ENCODE assay signal across 10 mouse cellular contexts in genomic region chr3:147853346-147853745, GRCm38 (mm10).
A peak's percentile ranks its signal among the peaks of the same experiment; 100 is the strongest.
DNase-seq lines count a peak whose midpoint lies in the region; ATAC-seq and TF ChIP-seq lines count a peak whose summit lies in the region.
"Had no signal": no experiment of that assay in that cellular context is flagged by ENCODE, and none has a peak within 500 bp of the region (broad histone marks: within the 10 kb centered on the region; RNA-seq: fewer than 3 reads in every experiment).

No protein-coding gene starts in this region.

- H3K4me2 ChIP-seq in liver, postnatal 0 days (ENCODE audit: low read depth, low read length) = no peak overlapping the region
- H3K4me2 ChIP-seq in hindbrain, embryonic 14.5 days (replicated peaks) = no peak overlapping the region
- H3K4me2 ChIP-seq: limb, embryonic 12.5 days had no signal

- 57% methylated on average over 4 of the region's 4 CpGs for WGBS in liver, postnatal 0 days (ENCODE audit: insufficient replicate concordance)
- WGBS in hindbrain, embryonic 14.5 days = 74% methylated on average over 4 of the region's 4 CpGs

- ATAC-seq in liver, postnatal 0 days = no peak
- ATAC-seq in hindbrain, embryonic 14.5 days (ENCODE audit: low FRiP score) = no peak

- H3K27me3 ChIP-seq in liver, postnatal 0 days (ENCODE audit: insufficient read depth, low read length) = no peaks in the 10 kb centered on the region
- no peaks in the 10 kb centered on the region for H3K27me3 ChIP-seq in hindbrain, embryonic 14.5 days (ENCODE audit: control insufficient read depth, insufficient read depth, low read length)
- H3K27me3 ChIP-seq: limb, embryonic 12.5 days had no signal

- no peak overlapping the region for H3K4me3 ChIP-seq in liver, postnatal 0 days (ENCODE audit: low read depth, low read length)
- no peak overlapping the region for H3K4me3 ChIP-seq in layer of hippocampus, adult 2 months
- no peak overlapping the region for H3K4me3 ChIP-seq in hindbrain, embryonic 14.5 days (replicated peaks; ENCODE audit: low read length)
- H3K4me3 ChIP-seq: limb, embryonic 12.5 days had no signal

- no peak overlapping the region for H3K27ac ChIP-seq in liver, postnatal 0 days (ENCODE audit: low read depth)
- H3K27ac ChIP-seq in layer of hippocampus, adult 2 months = no peak overlapping the region
- no peak overlapping the region for H3K27ac ChIP-seq in hindbrain, embryonic 14.5 days
- H3K27ac ChIP-seq: limb, embryonic 12.5 days had no signal

- TF ChIP-seq EP300 in liver, postnatal 0 days (IDR thresholded peaks at IDR 0.05; ENCODE audit: low read depth) = no peak

- no peak for TF ChIP-seq CTCF in liver, postnatal 0 days (IDR thresholded peaks at IDR 0.05; ENCODE audit: low read depth)
- no peak for TF ChIP-seq CTCF in layer of hippocampus, adult 2 months (conservative IDR thresholded peaks at IDR 0.05)

- no peak overlapping the region for H3K9ac ChIP-seq in liver, postnatal 0 days (replicated peaks)
- H3K9ac ChIP-seq in hindbrain, embryonic 14.5 days = no peak overlapping the region
- H3K9ac ChIP-seq: limb, embryonic 12.5 days had no signal

- no peaks in the 10 kb centered on the region for H3K9me3 ChIP-seq in liver, postnatal 0 days (ENCODE audit: low read length)
- H3K9me3 ChIP-seq in hindbrain, embryonic 14.5 days (ENCODE audit: control insufficient read depth, low read length) = no peaks in the 10 kb centered on the region
- H3K9me3 ChIP-seq: limb, embryonic 12.5 days had no signal

- intact Hi-C loops in heart, postnatal 10 days (cut with DNase I) = no loop called here

- H3K36me3 ChIP-seq in liver, postnatal 0 days (replicated peaks; ENCODE audit: insufficient read depth, low read length) = no peaks in the 10 kb centered on the region
- no peaks in the 10 kb centered on the region for H3K36me3 ChIP-seq in hindbrain, embryonic 14.5 days (replicated peaks; ENCODE audit: control insufficient read depth, insufficient read depth)
- H3K36me3 ChIP-seq: limb, embryonic 12.5 days had no signal

- DNase-seq in gastrocnemius, postnatal 10 days = peak; percentile 7
- DNase-seq in gastrocnemius, adult 8-10 months (ENCODE audit: low spot score in 2 of 2) = no peak
- peak; percentile 5 for DNase-seq in liver
- DNase-seq in liver, postnatal 0 days = no peak
- peak; percentile 88 for DNase-seq in adrenal gland, adult 2 months
- peak; percentile 32 to 40 for DNase-seq in heart, postnatal 10 days
- DNase-seq in layer of hippocampus, adult 2 months (ENCODE audit: low spot score in 2 of 2) = no peak
- no peak for DNase-seq in hindbrain, embryonic 14.5 days (ENCODE audit: low spot score)
- DNase-seq: right cerebral cortex, postnatal 14 days had no signal

- no peaks in the 10 kb centered on the region for H3K4me1 ChIP-seq in liver, postnatal 0 days (ENCODE audit: insufficient read depth)
- H3K4me1 ChIP-seq in hindbrain, embryonic 14.5 days (replicated peaks; ENCODE audit: control insufficient read depth, insufficient read depth, low read length) = no peaks in the 10 kb centered on the region

Comparison
In these comparisons a context has a peak if more than half of its experiments do, and no peak if none do; other contexts are left out.
1. DNase-seq: peak in gastrocnemius, postnatal 10 days (single experiment), liver (single experiment), adrenal gland, adult 2 months (single experiment) and heart, postnatal 10 days (2 of 2); none in gastrocnemius, adult 8-10 months (0 of 2), liver, postnatal 0 days (single experiment), layer of hippocampus, adult 2 months (0 of 2) and hindbrain, embryonic 14.5 days (single experiment).